Mouse (Mus musculus) brain, adult 2 months (tissue): ENCODE measurements around the gene Ccdc170.
"Not testable (repeated sequence)": the region's sequence is repeated elsewhere in the genome, so short reads cannot be mapped to it uniquely, and the experiment has no call there.

Source experiments
- DNase-seq: peaks from one replicate; pipeline ENCODE4 v3.0.0; 2011; ENCODE audit warnings: low read depth, low spot score

The Ccdc170 gene

GRCm38 (mm10) chr10:4599591-4599990 is 117.3 kb downstream of the Ccdc170 start:
- DNase-seq = no peak

- no peak for DNase-seq
Observed at GRCm38 (mm10) chr10:4600796-4601474, 118.6 kb downstream of the Ccdc170 start.

- not testable (repeated sequence) for DNase-seq
Observed at GRCm38 (mm10) chr10:4601612-4602011, 119.3 kb downstream of the Ccdc170 start.

GRCm38 (mm10) chr10:4602466-4602865 is 120.2 kb downstream of the Ccdc170 start:
- DNase-seq = no peak

- no peak for DNase-seq
Observed at GRCm38 (mm10) chr10:4604527-4605209, 122.4 kb downstream of the Ccdc170 start.

- no peak for DNase-seq
Observed at GRCm38 (mm10) chr10:4610234-4610633, 127.9 kb downstream of the Ccdc170 start.

GRCm38 (mm10) chr10:4611386-4612155 is 129.3 kb downstream of the Ccdc170 start, which contains the start of gene Esr1:
Esr1 (plus strand) TSS chr10:4611593.
- DNase-seq = peak; percentile 30
